Mouse (Mus musculus) urinary bladder, postnatal 10 days (tissue): ENCODE measurements around the gene Abi1.
"Not testable (repeated sequence)": the region's sequence is repeated elsewhere in the genome, so short reads cannot be mapped to it uniquely, and the experiment has no call there.

ENCODE experiments used
- DNase-seq: peaks from one replicate; pipeline ENCODE4 v3.0.0; 2022; ENCODE audit warnings: low spot score

Gene Abi1

DNA sequence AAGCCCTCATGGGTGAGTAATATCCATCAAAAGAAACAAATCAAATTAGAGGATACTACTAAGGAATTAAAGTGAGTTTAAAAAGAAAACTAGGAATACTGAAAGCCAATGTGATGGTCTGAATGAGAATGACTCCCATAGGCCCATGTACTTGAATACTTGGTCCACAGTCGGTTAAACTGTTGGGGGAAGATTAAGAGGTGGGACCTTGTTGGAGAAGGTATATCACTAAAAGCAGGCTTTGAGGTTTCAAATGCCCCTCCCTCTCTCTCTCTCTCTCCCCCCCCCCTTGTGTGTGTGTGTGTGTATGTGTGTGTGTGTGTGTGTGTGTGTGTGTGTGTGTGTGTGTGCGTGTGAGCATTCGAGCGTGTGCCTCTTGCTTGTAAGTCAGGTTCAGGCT is 9.4 kb downstream of the Abi1 start:
- no peak for DNase-seq

GRCm38 (mm10) chr2:23028826-23029225 is 11.2 kb downstream of the Abi1 start:
- DNase-seq, result no peak

GRCm38 (mm10) chr2:23026379-23026778 is 13.7 kb downstream of the Abi1 start:
- DNase-seq, result no peak

GRCm38 (mm10) chr2:23023714-23024282 is 16.2 kb downstream of the Abi1 start:
- no peak for DNase-seq

GRCm38 (mm10) chr2:23023023-23023422 is 17.0 kb downstream of the Abi1 start:
- DNase-seq, result no peak

- DNase-seq, result no peak
Observed at GRCm38 (mm10) chr2:23021721-23022120, 18.3 kb downstream of the Abi1 start.

GRCm38 (mm10) chr2:23021320-23021719 is 18.7 kb downstream of the Abi1 start:
- DNase-seq, result no peak

- no peak for DNase-seq
Observed at GRCm38 (mm10) chr2:23019170-23019569, 20.9 kb downstream of the Abi1 start.

DNA sequence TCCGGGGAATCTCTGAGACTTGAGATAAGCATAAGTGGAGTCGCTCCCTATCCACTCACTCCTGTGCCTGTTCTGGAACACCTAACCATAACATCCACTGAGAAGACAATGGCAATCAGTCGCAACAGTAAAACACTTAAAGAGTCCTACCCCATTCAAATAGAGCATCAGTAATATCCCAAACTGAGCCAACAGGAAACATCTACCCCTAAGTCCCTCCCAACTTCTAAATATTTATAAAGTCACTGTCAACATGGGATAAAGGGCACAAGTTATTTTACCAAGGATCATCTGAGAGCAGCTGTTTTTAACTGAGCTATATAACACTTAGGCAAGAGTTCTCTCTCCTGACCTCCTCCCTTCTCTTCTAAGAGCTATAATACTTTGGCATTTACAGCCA is 23.9 kb downstream of the Abi1 start:
- DNase-seq, result no peak

- no peak for DNase-seq
Observed at GRCm38 (mm10) chr2:23015335-23015734, 24.7 kb downstream of the Abi1 start.

- DNase-seq, result not testable (repeated sequence)
Observed at GRCm38 (mm10) chr2:23014935-23015334, 25.1 kb downstream of the Abi1 start.

DNA sequence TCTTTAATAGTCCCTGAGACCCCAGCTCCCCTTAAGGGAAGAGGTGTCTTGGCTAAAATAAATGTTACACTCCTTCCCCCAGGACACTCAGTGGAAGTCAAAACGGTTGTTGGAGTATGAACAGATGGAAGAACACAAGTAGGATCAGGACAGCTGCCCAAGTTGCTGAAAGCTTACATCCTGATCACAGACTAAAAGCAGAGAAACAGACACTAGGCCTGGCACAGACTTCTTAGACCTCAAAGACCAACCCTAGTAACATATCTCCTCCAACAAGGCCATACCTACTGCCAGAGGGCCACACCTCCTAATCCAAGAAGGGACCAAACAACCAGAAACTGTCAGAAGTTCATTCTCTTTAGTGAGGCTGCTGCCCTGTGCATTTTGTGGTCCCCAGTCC is 31.8 kb downstream of the Abi1 start:
- no peak for DNase-seq

- no peak for DNase-seq
Observed at GRCm38 (mm10) chr2:23007577-23007976, 32.5 kb downstream of the Abi1 start.

- no peak for DNase-seq
Observed at GRCm38 (mm10) chr2:23007149-23007548, 32.9 kb downstream of the Abi1 start.

DNA sequence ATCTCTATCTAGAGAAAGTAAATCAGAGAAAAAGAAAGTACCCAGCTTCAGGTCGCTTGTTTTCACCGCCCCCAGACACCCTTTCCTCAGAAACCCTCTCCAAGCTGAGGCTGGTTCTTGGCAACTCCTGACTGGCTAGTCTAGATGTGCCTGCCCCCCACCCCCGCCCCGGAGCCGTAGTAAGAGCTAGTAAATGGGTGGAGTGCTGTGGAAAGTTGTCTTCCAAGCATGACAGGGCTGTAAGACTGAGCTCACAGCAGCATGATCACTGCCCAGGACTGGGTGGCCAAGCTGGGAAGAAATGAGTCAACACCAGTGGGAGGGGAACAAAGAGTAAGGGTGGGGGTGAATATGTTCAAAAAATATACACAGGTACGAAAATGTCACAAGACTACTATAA is 33.8 kb downstream of the Abi1 start:
- no peak for DNase-seq

GRCm38 (mm10) chr2:23002637-23003036 is 37.4 kb downstream of the Abi1 start:
- DNase-seq, result no peak

GRCm38 (mm10) chr2:22999620-23000019 is 40.4 kb downstream of the Abi1 start:
- no peak for DNase-seq

- no peak for DNase-seq
Observed at GRCm38 (mm10) chr2:22998804-22999203, 41.2 kb downstream of the Abi1 start.

GRCm38 (mm10) chr2:22998015-22998414 is 42.0 kb downstream of the Abi1 start:
- no peak for DNase-seq

DNA sequence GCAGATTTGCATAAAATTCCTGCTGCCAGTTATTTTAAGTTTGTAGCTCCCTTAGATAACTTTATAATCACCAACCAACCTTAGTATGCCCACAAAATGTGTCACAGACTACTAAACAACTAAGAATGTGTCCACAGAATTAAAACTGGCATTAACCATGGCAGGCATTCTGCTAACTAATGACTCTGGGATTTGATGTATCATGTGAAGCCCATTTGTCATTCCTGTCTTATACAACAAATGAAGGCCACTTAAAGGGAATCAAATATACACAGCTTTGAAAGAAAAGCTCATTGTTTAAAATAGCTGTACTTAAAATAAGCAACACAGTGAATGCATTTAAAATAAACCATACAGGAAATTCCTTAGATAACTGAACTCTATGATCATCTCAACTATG is 44.0 kb downstream of the Abi1 start:
- DNase-seq, result no peak

DNA sequence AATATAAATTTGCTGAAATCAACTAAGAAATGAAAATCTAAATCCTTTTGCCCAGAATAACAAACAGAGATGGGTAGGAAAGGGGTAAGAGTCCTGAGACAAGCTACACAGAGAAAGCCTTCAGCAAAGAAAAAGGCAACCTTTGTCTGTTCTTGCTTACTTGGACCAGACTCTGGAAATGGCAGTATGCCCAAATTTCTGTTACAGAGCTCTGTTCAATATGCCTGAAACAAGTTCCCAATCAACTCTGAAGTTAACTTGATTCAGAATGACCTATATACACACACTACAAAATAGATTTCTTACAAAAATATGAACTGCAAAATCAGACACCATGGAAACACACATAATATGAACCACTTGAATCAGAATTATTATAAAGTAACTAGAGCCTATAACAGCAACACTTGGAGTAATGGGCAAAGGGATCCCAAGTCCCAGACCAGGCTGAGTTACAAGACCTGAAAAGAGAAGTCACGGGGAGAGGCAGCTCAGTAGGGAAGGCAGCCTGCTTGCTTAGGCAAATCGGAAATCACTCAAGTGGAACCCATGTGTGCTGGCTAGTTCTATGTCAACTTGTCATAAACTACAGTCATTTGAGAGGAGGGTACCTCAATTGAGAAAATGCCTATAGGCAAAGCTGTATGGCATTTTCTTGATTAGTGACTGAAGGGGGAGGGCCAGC is 53.9 kb downstream of the Abi1 start:
- DNase-seq, result no peak

DNA sequence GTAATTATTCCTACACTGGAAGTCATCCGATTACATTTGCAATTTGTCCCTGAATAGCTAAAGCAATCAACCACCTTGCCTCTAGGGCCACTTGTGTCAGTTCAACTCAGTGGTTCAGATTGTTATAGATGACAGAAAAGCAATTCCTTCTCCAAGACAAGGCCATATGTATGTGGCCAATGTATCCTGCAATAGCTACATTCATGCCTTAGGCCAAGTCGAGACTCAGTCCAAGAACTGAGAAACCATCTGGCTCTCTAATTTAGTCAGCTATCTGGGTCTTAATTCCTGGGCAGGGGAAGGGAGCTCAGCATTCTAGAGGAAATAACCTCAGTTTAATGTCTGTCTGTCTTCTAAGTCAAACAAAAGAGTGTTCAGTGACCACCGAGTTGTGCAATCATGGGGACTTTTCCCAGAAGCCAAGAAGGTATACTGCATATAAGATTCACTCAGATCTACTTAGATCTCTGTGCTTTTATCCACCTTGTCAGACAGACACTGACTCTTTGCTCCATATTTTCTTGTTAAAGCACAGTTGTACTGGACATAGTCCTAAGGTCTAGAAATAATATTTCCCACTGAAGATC is 62.6 kb downstream of the Abi1 start:
- DNase-seq, result no peak

DNA sequence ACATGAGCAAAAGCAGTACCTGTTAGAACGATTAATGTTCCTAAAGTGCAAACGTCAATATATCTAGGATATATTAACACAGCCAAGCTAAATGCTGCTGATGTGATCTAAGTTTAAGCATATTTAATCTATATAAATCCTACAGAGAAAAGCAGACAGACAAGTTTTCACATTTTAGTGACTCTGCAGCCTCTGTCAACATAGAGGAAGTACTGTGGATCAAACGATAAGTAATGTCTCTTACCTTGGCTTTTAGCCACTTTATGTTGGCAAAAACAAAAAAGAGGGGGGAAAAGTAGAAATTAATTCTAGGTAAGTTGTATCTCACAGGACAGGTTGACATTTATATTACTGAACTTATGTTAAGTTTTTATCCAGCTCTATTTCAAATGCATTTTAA is 77.1 kb downstream of the Abi1 start:
- no peak for DNase-seq

- no peak for DNase-seq
Observed at GRCm38 (mm10) chr2:22962242-22962641, 77.8 kb downstream of the Abi1 start.
